Mouse (Mus musculus) adrenal gland, postnatal 36 days (tissue): Measurements from ENCODE around the gene Nup85. TPM values are rescaled to one million over a fixed set of nuclear protein-coding genes. Genes with fewer than 3 reads are reported as not detected.
"Not testable (repeated sequence)": the region's sequence is repeated elsewhere in the genome, so short reads cannot be mapped to it uniquely, and the experiment has no call there.

Experiments used
- DNase-seq, 2 experiments: peaks; one replicate each; pipeline ENCODE4 v3.0.0; 2021; ENCODE audit warnings: mixed read lengths in 1 of 2
- long read RNA-seq, 2 experiments: library from polyadenylated mRNA; stranded (forward); transcript quantifications; one replicate each; pipeline ENCODE4 v2.0.0; 2021; ENCODE audit warnings: borderline sequencing depth in 2 of 2
- total RNA-seq, 2 experiments: library from RNA; stranded (reverse); gene quantifications; 2 replicates each; pipeline ENCODE4 v1.2.3; 2021

Nup85 gene
- total RNA-seq, result 10 to 100 TPM; 44.0 to 44.8 TPM
- long read RNA-seq, experiment 1, transcript Nup85-201 (19 exons, 2,230 nt), result major isoform, 27 of 46 reads
- long read RNA-seq, experiment 1, partial matches to known transcripts, result 9 of 46 reads
- long read RNA-seq, experiment 1, other reads (novel, unspliced or antisense), result 10 of 46 reads
- long read RNA-seq, experiment 2, transcript Nup85-201 (19 exons, 2,230 nt), result major isoform, 9 of 12 reads
- long read RNA-seq, experiment 2, partial matches to known transcripts, result 1 of 12 reads
- long read RNA-seq, experiment 2, other reads (novel, unspliced or antisense), result 2 of 12 reads

DNA sequence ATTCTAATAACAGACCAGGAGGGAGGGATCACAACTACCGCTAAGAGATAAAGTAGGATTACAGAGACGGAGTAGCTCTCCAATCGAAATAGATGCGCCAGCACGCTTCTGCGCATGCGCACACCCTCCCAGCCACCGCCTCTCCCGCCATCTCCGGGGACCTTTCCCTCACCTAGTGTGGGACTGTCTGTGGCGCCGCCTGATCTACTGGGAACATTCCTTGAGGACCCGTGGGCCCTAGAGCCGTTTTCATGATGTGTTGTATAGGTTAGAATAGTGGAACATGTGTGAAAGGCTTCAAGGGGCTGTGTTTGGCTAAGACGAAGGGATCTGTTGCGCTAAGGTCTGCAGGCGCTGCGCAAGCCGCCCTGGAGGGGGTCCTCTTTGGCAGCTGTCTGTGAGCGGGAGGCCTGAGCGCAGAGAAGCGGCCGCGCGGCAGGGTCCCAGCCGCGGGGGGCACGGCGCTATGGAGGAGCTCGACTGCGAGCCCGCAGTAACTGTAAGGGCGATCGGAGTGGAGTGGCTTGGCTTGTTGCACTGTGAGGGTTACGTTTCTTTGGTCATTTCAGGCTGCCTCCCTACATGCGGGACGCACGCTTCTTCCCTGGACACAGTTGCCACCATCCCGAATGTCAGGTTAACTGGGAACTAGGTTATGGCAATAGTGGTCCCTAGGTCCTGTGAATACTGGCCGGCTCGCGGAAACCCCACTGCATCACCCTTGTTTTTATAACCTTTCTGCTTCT lies at the start of gene Nup85:
TSS of gene Nup85 (plus strand) at position 371 of the 746 bp plus-strand sequence.
- peak; percentile 98 for DNase-seq

GRCm38 (mm10) chr11:115515021-115515420 lies 49.2 kb upstream of the Nup85 start:
- no peak for DNase-seq

GRCm38 (mm10) chr11:115516942-115517341 lies 47.3 kb upstream of the Nup85 start:
- no peak for DNase-seq

GRCm38 (mm10) chr11:115518693-115519092 lies 45.5 kb upstream of the Nup85 start:
- DNase-seq, result no peak

DNA sequence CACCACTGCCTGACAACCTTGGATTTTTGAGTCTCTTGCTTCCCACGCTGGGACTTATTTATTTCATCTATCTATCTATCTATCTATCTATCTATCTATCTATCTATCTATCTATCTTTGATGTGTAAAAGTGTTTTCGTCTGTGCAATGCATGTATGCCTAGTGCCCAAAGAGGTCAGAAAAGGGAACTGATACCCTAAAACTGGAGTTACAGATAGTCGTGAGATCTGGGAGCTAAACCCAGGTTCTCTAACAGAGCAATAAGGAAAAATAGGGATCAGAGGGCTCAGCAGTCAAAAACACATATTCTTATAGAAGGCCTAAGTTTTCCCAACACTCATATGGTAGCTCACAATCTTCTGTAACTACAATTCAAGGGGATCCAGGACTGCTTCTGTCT lies 44.7 kb upstream of the Nup85 start:
- no peak for DNase-seq

DNA sequence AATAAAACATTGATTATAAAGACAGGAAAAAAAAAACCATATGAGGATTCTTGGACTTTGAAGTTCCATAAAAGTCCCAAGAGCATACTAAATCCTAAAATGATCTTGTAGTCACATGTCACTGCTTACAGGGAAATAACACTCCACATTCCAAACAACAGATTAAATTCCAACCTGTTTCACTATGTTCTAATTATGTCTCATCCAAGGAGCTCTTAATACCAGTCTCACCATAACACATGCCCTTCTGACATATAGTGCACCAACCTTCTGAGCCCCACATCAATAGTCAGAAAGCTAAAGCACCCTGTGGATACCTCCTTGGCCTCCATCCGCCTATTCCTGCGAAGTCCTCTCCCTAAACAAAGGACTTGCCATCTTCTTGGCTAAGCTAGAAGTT lies 44.0 kb upstream of the Nup85 start:
- no peak for DNase-seq

DNA sequence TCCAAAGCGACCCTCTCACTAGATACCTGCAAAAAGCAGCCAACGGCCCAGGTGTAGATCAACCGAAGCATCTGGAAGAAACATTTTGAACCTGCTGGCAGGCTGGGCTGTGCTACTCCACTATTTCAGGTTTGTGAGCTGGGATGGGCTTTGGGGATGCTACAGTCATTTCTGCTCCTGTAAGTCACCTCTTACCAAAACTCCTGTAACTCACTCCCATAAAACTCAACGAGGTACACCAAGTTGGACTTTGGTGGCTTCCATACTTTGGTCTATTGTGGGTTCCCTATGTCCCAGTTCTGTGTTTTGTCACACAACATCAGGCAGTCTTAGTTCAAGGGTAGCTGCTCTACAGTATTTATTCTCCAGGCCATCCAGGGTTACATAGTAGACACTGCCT lies 43.2 kb upstream of the Nup85 start:
- no peak for DNase-seq

DNA sequence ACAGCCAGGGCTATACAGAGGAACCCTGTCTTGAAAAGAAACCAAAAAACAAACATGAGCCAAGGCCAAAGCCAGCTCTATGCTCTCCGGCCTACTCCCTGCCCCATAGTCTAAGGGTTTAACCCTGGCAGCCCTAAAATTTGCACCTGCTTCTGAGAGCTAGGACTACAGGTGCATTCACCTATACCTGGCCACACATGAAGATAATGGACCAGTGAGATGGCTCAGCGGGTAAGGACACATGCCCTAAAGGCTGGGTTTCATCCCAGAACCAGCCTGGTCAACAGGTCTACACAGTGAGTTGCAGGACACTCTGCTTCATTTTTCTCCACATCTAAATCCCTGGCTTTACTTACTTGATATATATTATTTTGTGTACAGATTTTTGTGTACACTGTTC lies 42.0 kb upstream of the Nup85 start:
- DNase-seq, result no peak

- no peak for DNase-seq
Measured at GRCm38 (mm10) chr11:115522703-115523102, 41.5 kb upstream of the Nup85 start.

GRCm38 (mm10) chr11:115526446-115526845 lies 37.8 kb upstream of the Nup85 start:
- not testable (repeated sequence) for DNase-seq

DNA sequence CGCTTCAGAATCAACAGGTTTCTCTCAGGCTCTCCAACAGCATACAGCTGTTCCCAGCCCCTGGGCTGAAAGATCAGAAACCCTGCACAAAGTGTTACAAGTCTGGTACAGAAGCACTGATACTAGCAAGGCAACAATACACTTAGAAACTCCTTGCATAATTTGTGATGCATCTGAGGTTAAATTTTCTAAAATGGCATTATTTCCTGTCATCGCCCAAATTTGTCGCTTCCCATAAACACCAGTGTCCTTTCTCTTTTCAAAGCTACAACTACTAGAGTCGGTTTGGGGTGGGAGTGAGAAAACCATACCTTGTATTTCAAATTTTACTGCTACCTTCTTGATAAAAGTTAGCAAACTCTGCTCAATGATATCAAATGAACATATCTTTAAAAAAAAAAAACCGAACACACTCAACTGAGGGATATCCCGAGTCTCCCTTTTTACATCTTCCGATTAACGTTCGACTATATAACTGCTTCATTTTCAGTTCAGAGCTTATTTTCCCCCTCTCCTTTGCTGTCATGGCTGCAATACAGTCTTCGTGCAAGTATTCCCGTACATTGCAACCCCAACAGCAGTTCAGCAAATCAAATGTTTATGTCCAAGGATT lies 29.4 kb upstream of the Nup85 start:
- no peak for DNase-seq

DNA sequence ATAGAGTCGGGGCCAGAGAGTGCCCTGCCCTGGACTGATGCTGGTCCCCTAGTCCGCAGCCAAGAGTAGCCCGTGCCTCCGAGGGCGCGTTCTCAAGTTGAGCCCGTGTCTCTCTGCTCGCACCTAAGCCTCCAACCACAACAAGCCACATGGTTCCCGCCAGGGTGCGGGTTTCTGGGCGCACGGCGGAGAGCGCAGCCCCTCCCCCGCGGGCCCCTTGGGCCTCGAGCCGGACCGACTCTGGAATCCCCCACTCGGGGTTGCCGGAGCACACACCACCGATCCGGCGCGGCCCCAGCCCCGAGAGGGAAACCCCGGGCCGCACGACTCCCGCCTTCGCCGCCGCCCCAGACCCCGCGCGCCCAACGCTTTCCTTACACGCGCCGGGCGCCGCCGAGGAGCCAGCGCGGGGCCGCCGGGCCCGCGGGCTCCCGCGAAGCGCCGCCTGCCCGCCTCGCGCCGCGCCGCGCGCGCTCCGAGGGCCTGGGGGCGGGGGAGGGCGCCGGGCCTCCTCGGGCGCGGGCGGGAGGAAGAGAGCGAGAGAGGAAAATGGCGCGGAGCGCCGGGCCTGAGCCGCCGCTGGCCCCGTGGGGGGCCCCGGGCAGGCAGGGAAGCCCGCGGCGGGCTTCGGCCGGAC lies 28.7 kb upstream of the Nup85 start:
- DNase-seq, result peak; percentile 67 to 83

GRCm38 (mm10) chr11:115536038-115536681 lies 28.1 kb upstream of the Nup85 start, which contains the start of gene Sumo2:
Sumo2 (minus strand) TSS chr11:115536276.
- peak; percentile 98 to 99 for DNase-seq

- DNase-seq, result peak in 1 of 2 experiments; percentile 14
Measured at GRCm38 (mm10) chr11:115536856-115537568, 27.2 kb upstream of the Nup85 start.

DNA sequence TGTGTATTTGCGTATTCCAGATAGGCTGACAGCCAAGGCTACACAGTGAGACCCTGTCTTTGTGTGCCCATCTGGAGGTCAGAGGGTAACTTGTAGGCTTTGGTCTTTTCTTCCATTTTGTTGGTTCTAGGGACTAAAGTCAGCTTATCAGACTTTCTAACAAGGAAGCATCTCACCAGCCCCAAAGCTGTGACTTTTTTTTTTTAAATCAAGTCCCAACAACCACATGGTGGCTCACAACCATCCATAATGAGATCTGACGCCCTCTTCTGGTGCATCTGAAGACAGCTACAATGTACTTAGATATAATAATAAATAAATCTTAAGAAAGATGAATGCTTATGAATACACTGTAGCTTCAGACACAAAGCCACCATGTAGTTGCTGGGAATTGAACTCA lies 26.2 kb upstream of the Nup85 start:
- DNase-seq, result no peak

DNA sequence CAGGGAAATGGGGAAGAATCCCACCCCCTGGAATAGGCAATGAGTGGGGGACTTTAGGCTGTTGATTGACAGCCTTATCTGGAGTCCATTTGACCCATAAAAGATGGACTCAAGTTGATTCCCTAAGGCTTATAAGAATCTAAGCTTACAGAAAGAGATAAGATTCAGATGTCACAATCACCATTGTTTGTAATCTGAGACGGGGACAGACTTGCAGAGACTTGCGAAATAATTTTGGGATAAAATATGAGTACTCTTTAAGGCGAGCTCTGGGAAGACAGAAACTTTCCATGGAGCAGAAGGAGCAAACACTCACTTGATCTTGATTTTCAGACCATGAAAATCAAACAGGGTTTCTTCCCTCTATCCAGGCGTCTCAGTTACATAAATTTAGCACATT lies 20.7 kb upstream of the Nup85 start:
- DNase-seq, result no peak

DNA sequence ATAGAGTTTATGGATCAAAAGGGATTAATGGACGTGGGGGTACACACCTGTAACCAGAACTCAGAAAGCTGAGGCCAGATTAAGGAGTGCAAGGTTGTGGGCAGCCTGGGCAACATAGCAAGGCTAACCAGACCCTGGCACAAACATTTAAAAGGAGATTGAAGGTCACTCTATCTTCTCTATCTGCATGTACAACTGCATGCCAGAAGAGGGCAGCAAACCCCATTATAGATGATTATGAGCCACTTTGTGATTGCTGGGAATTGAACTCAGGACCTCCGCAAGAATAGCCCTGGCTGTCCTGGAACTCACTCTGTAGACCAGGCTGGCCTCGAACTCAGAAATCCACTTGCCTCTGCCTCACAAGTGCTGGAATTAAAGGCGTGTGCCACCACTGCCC lies 11.5 kb upstream of the Nup85 start:
- peak in 1 of 2 experiments; percentile 42 for DNase-seq

DNA sequence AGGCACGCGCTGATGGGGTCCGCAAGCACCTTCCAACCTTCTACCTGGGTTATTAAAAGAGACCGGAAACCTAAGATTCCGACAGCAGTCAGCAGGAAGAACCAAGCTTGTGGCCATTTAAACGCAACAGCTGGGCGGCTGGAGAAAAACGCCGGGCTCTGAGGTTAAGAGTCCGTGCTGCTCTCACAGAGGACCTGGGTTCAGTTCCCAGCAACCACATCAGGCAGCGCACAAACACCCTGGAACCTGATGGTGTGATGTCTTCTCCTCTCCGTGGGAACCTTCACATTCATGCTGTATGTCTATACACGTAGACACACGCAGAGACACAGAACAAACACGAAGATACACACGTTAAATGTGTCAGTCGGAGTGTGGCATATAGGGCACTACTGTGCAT lies 8.5 kb upstream of the Nup85 start:
- no peak for DNase-seq

GRCm38 (mm10) chr11:115563406-115563805 lies 828 bp upstream of the Nup85 start:
- DNase-seq, result peak in 1 of 2 experiments; percentile 20

DNA sequence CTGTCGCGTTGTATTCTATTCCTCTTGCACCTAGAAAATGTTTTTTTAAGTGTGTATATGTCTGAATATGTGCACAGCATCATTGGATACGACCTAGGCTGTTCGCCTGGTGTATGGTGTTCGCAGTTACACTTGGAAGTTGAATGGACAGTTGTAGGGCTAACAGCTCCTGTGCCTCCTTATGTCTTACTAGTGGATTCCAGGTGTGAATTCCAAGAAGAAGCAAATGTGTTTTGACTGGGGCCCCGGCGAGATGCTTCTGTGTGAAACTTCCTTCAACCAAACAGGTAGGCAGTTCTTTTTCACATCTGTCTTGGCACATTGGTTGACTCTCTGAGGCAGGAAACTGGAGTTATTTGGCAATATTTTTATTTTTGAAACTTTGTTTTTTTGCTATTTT lies 727 bp downstream of the Nup85 start:
- no peak for DNase-seq

- DNase-seq, result no peak
Measured at GRCm38 (mm10) chr11:115579080-115579479, 14.8 kb downstream of the Nup85 start.
